Mouse (Mus musculus): ENCODE data around the gene Prss29. TPM values are rescaled to one million over a fixed set of nuclear protein-coding genes. Genes with fewer than 3 reads are reported as not detected.

The Prss29 gene
- polyA plus RNA-seq (2017; shearing (Covaris generic)): not detected

GRCm38 (mm10) chr17:25318354-25318753, at the start of gene Prss29:
Gene Prss29, plus strand, starts transcription at chr17:25318654.

GRCm38 (mm10) chr17:25274571-25275346, 43.7 kb upstream of the Prss29 start, which contains the start of gene Ube2i:
Gene Ube2i, minus strand, starts transcription at chr17:25274622.

GRCm38 (mm10) chr17:25298094-25298493, 20.4 kb upstream of the Prss29 start, which contains the start of gene Prss34:
Gene Prss34, plus strand, starts transcription at chr17:25298394.

GRCm38 (mm10) chr17:25308346-25308745, 10.1 kb upstream of the Prss29 start, which contains the start of gene Prss28:
Gene Prss28, plus strand, starts transcription at chr17:25308646.

GRCm38 (mm10) chr17:25345462-25345861, 27.0 kb downstream of the Prss29 start, which contains the start of gene Tpsab1:
Gene Tpsab1, minus strand, starts transcription at chr17:25345562.

GRCm38 (mm10) chr17:25366005-25366404, 47.6 kb downstream of the Prss29 start, which contains the start of gene Tpsb2:
Gene Tpsb2, plus strand, starts transcription at chr17:25366305.

GRCm38 (mm10) chr17:25368973-25369372, 50.5 kb downstream of the Prss29 start, which contains the start of gene Tpsg1:
Gene Tpsg1, plus strand, starts transcription at chr17:25369273.

Other genes with a start within 250 kb of the Prss29 start
- 1.5 TPM for gene Tmem204, start 235.1 kb upstream of the Prss29 start, polyA plus RNA-seq (2017; shearing (Covaris generic))
- 32.2 TPM for gene Telo2, start 202.7 kb upstream of the Prss29 start, polyA plus RNA-seq (2017; shearing (Covaris generic))
- not detected for gene Ptx4, start 197.9 kb upstream of the Prss29 start, polyA plus RNA-seq (2017; shearing (Covaris generic))
- 49.3 TPM for gene Clcn7, start 185.3 kb upstream of the Prss29 start, polyA plus RNA-seq (2017; shearing (Covaris generic))
- gene Ccdc154, start 156.2 kb upstream of the Prss29 start, polyA plus RNA-seq (2017; shearing (Covaris generic)): not detected
- gene Gm38655, start 143.2 kb upstream of the Prss29 start, polyA plus RNA-seq (2017; shearing (Covaris generic)): not detected
- 30.9 TPM for gene BC003965, start 134.1 kb upstream of the Prss29 start, polyA plus RNA-seq (2017; shearing (Covaris generic))
- 51.0 TPM for gene Unkl, start 130.3 kb upstream of the Prss29 start, polyA plus RNA-seq (2017; shearing (Covaris generic))
- gene Gnptg, start 78.5 kb upstream of the Prss29 start, polyA plus RNA-seq (2017; shearing (Covaris generic)): 107 TPM
- gene Tsr3, start 78.5 kb upstream of the Prss29 start, polyA plus RNA-seq (2017; shearing (Covaris generic)): 53.4 TPM
- 69.0 TPM for gene Baiap3, start 62.3 kb upstream of the Prss29 start, polyA plus RNA-seq (2017; shearing (Covaris generic))
- 592 TPM for gene Ube2i, start 44.0 kb upstream of the Prss29 start, polyA plus RNA-seq (2017; shearing (Covaris generic))
- gene Prss34, start 20.3 kb upstream of the Prss29 start, polyA plus RNA-seq (2017; shearing (Covaris generic)): not detected
- gene Prss28, start 10.0 kb upstream of the Prss29 start, polyA plus RNA-seq (2017; shearing (Covaris generic)): not detected
- not detected for gene Tpsab1, start 26.9 kb downstream of the Prss29 start, polyA plus RNA-seq (2017; shearing (Covaris generic))
- not detected for gene Tpsb2, start 47.7 kb downstream of the Prss29 start, polyA plus RNA-seq (2017; shearing (Covaris generic))
- gene Tpsg1, start 50.6 kb downstream of the Prss29 start, polyA plus RNA-seq (2017; shearing (Covaris generic)): not detected
- not detected for gene Cacna1h, start 115.1 kb downstream of the Prss29 start, polyA plus RNA-seq (2017; shearing (Covaris generic))
- gene Tekt4, start 136.0 kb downstream of the Prss29 start, polyA plus RNA-seq (2017; shearing (Covaris generic)): not detected
- gene Sstr5, start 178.6 kb downstream of the Prss29 start, polyA plus RNA-seq (2017; shearing (Covaris generic)): not detected

Data from inflammation-experienced regulatory T-cells, adult 16 weeks (primary cell).